Mouse (Mus musculus) left cerebral cortex, postnatal 14 days (tissue): ENCODE measurements around the gene Gm13279. TPM values are rescaled to one million over a fixed set of nuclear protein-coding genes. Genes with fewer than 3 reads are reported as not detected.

ENCODE experiments used
- total RNA-seq, 2 experiments: library from RNA; stranded (reverse); gene quantifications; 2 replicates each; pipeline ENCODE4 v1.2.3; 2021

The Gm13279 gene
- total RNA-seq, 2 experiments from 2014 or later: not detected

Other genes starting within 250 kb of the Gm13279 start
- gene Ifna15, start 239.2 kb upstream of the Gm13279 start, total RNA-seq: not detected
- not detected for gene Ifna14, start 225.6 kb upstream of the Gm13279 start, total RNA-seq
- not detected for gene Ifna9, start 205.0 kb upstream of the Gm13279 start, total RNA-seq
- not detected for gene Ifna12, start 194.0 kb upstream of the Gm13279 start, total RNA-seq
- gene C87499, start 163.0 kb upstream of the Gm13279 start, total RNA-seq: not detected
- gene Ifna13, start 152.9 kb upstream of the Gm13279 start, total RNA-seq: not detected
- not detected for gene Ifna16, start 120.5 kb upstream of the Gm13279 start, total RNA-seq
- gene Ifna2, start 113.5 kb upstream of the Gm13279 start, total RNA-seq: not detected
- gene Ifnab, start 106.0 kb upstream of the Gm13279 start, total RNA-seq: not detected
- gene Gm26566, start 75.6 kb upstream of the Gm13279 start, total RNA-seq: 1 to 10 TPM; 1.0 to 1.5 TPM
- gene Klhl9, start 74.9 kb upstream of the Gm13279 start, total RNA-seq: 100 to 1,000 TPM; 103 to 104 TPM
- not detected for gene Gm13271, start 42.5 kb upstream of the Gm13279 start, total RNA-seq
- gene Gm13283, start 37.3 kb upstream of the Gm13279 start, total RNA-seq: not detected
- gene Gm13290, start 23.6 kb upstream of the Gm13279 start, total RNA-seq: not detected
- gene Gm13289, start 20.5 kb upstream of the Gm13279 start, total RNA-seq: not detected
- gene Gm13272, start 17.5 kb upstream of the Gm13279 start, total RNA-seq: not detected
- not detected for gene Ifnz, start 15.3 kb upstream of the Gm13279 start, total RNA-seq
- gene Gm13276, start 11.7 kb upstream of the Gm13279 start, total RNA-seq: not detected
- not detected for gene Gm13277, start 8.8 kb upstream of the Gm13279 start, total RNA-seq
- gene Gm13278, start 5.8 kb upstream of the Gm13279 start, total RNA-seq: not detected
- not detected for gene Gm13275, start 2.9 kb upstream of the Gm13279 start, total RNA-seq
- gene Gm13285, start 2.3 kb downstream of the Gm13279 start, total RNA-seq: not detected
- gene Gm13287, start 5.9 kb downstream of the Gm13279 start, total RNA-seq: not detected
- not detected for gene Gm13288, start 8.1 kb downstream of the Gm13279 start, total RNA-seq
- gene Ifna7, start 18.8 kb downstream of the Gm13279 start, total RNA-seq: not detected
- not detected for gene Ifna11, start 22.6 kb downstream of the Gm13279 start, total RNA-seq
- gene Ifna6, start 30.0 kb downstream of the Gm13279 start, total RNA-seq: not detected
- gene Ifna5, start 38.1 kb downstream of the Gm13279 start, total RNA-seq: not detected
- gene Ifna4, start 44.5 kb downstream of the Gm13279 start, total RNA-seq: not detected
- gene Ifna1, start 52.7 kb downstream of the Gm13279 start, total RNA-seq: not detected
- gene Ifne, start 82.8 kb downstream of the Gm13279 start, total RNA-seq: not detected